In the genomic region with DNA sequence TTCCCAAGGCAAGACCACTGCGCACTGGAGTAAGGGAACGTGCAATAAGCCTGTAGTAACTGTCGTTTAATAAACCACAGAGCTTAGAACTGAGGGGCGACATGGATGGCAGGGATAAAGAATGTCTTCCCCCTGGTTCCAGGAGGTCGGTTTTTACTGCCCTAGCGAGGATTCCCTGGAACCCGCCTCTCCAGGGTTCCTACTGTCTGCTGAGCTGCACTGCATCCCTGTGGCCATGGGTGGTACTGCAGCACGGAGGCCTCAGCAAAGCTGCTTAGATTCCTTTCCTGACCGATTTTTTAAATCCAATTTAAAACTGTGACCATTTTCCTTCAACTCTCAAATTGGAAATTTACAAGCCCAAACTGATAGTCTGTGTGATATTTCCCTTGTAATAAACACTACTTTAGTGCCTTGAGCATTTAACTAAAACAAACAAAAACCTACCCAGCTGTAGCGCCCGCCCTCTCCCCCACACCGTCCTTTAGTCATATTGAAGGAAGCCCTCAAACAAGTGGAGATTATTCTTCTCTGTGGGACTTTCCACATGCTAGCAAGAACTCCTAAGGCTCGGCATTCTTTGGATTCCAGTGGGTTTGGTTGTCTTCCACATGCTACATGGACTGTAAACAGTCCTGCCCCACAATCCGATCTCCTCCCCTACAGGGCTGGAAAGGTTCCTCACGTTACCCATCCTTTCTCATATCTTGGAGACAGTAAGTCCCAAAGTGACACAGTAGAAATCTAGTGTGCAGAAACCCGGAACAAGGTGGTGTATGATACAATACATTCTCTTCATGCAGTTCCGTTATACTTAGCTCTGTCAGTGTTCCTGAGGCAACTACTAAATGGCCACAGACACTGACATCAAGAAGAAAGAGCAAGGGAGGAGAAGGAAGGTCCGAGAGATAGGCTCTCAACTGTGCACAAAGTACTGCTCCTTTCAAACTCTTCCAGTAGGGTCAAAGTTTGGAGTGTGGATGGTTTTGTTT, we compare ENCODE assay signal across 9 mouse cellular contexts. TPM values are rescaled to one million over a fixed set of nuclear protein-coding genes. Genes with fewer than 3 reads are reported as not detected.
DNase-seq lines count a peak whose midpoint lies in the region; ATAC-seq and TF ChIP-seq lines count a peak whose summit lies in the region.
"Had no signal": no experiment of that assay in that cellular context is flagged by ENCODE, and none has a peak within 500 bp of the region (broad histone marks: within the 10 kb centered on the region; RNA-seq: fewer than 3 reads in every experiment).

No protein-coding gene starts in this region.

- H3K9ac ChIP-seq in heart, embryonic 14.5 days (ENCODE audit: low read length) = peak overlapping the region; percentile 10; the same call in 1 of the 2 replicates
- H3K9ac ChIP-seq in kidney, postnatal 0 days (ENCODE audit: low read depth, low read length) = no peak overlapping the region
- no peak overlapping the region for H3K9ac ChIP-seq in liver, embryonic 11.5 days (ENCODE audit: low read depth, low read length)
- no peak overlapping the region for H3K9ac ChIP-seq in neural tube, embryonic 14.5 days (replicated peaks; ENCODE audit: low read depth, low read length)

- no peaks in the 10 kb centered on the region for H3K27me3 ChIP-seq in heart, embryonic 14.5 days (ENCODE audit: control insufficient read depth, insufficient read depth, low read length)
- H3K27me3 ChIP-seq in kidney, postnatal 0 days (ENCODE audit: insufficient read depth, low read length) = no peaks in the 10 kb centered on the region
- no peaks in the 10 kb centered on the region for H3K27me3 ChIP-seq in liver, embryonic 11.5 days (replicated peaks; ENCODE audit: control insufficient read depth, insufficient read depth, low read length)
- H3K27me3 ChIP-seq in neural tube, embryonic 14.5 days (ENCODE audit: control insufficient read depth, insufficient read depth, low read length) = no peaks in the 10 kb centered on the region

- no peak overlapping the region for H3K27ac ChIP-seq in heart, embryonic 14.5 days (replicated peaks in 1 of 2; ENCODE audit: control insufficient read depth in 1 of 2, insufficient read depth in 1 of 2, low read depth in 2 of 2, low read length in 2 of 2)
- H3K27ac ChIP-seq in kidney, postnatal 0 days = no peak overlapping the region
- no peak overlapping the region for H3K27ac ChIP-seq in liver, embryonic 11.5 days (ENCODE audit: low read depth, low read length)
- no peak overlapping the region for H3K27ac ChIP-seq in neural tube, embryonic 14.5 days (ENCODE audit: low read depth, low read length)

- ATAC-seq in erythroid progenitor cell, adult 5-6 weeks (replicated peaks; ENCODE audit: low FRiP score, poor library complexity, severe bottlenecking) = peak; percentile 83
- no peak for ATAC-seq in heart, embryonic 14.5 days (ENCODE audit: insufficient number of reproducible peaks, insufficient read depth, low FRiP score, low read depth)
- ATAC-seq in kidney, postnatal 0 days (replicated peaks; ENCODE audit: low FRiP score, low read depth) = peak; percentile 63; the same call in 1 of the 2 replicates
- peak; percentile 36; the same call in 1 of the 2 replicates for ATAC-seq in liver, embryonic 11.5 days (replicated peaks; ENCODE audit: low FRiP score)
- peak; percentile 63; the same call in 1 of the 2 replicates for ATAC-seq in neural tube, embryonic 14.5 days (ENCODE audit: low read depth)

- peaks cover 0 to 3% of the 10 kb centered on the region in 2 experiments; a peak in 2 of 4 replicates for H3K4me1 ChIP-seq in heart, embryonic 14.5 days (ENCODE audit: control insufficient read depth in 2 of 2, insufficient read depth in 2 of 2, low read length in 2 of 2)
- H3K4me1 ChIP-seq in kidney, postnatal 0 days (replicated peaks; ENCODE audit: insufficient read depth, low read length) = no peaks in the 10 kb centered on the region
- H3K4me1 ChIP-seq in liver, embryonic 11.5 days (replicated peaks; ENCODE audit: control insufficient read depth, insufficient read depth, low read length) = no peaks in the 10 kb centered on the region
- no peaks in the 10 kb centered on the region for H3K4me1 ChIP-seq in neural tube, embryonic 14.5 days (ENCODE audit: control insufficient read depth, insufficient read depth, low read length)

- H3K36me3 ChIP-seq in heart, embryonic 14.5 days (ENCODE audit: control insufficient read depth, insufficient read depth, low read length) = no peaks in the 10 kb centered on the region
- H3K36me3 ChIP-seq in kidney, postnatal 0 days (ENCODE audit: insufficient read depth, low read length) = no peaks in the 10 kb centered on the region
- H3K36me3 ChIP-seq in liver, embryonic 11.5 days (ENCODE audit: control insufficient read depth, insufficient read depth, low read length) = no peaks in the 10 kb centered on the region
- no peaks in the 10 kb centered on the region for H3K36me3 ChIP-seq in neural tube, embryonic 14.5 days (ENCODE audit: control insufficient read depth, insufficient read depth, low read length)

- no peak overlapping the region for H3K4me3 ChIP-seq in heart, embryonic 14.5 days (ENCODE audit: control insufficient read depth in 1 of 2, insufficient read depth in 1 of 2, low read depth in 1 of 2, low read length in 2 of 2)
- H3K4me3 ChIP-seq in kidney, postnatal 0 days (replicated peaks; ENCODE audit: low read depth, low read length) = no peak overlapping the region
- H3K4me3 ChIP-seq in liver, embryonic 11.5 days (ENCODE audit: low read depth, low read length) = no peak overlapping the region
- no peak overlapping the region for H3K4me3 ChIP-seq in neural tube, embryonic 14.5 days (ENCODE audit: low read depth, low read length)
- H3K4me3 ChIP-seq: erythroblast, embryonic 14.5 days had no signal

- peak; percentile 70 for DNase-seq in CD4-positive, CD25-positive, alpha-beta regulatory T cell, adult 2 months (ENCODE audit: low read depth, low spot score)
- peak; percentile 91 for DNase-seq in brain, embryonic 14.5 days (ENCODE audit: low read depth)
- DNase-seq in kidney, postnatal 0 days (ENCODE audit: low spot score) = peak; percentile 89
- peak; percentile 68 for DNase-seq in liver, embryonic 11.5 days (ENCODE audit: low spot score)
- peak; percentile 58 for DNase-seq in telencephalon, adult 2 months (ENCODE audit: low read depth, low spot score)

- peak overlapping the region; percentile 37 for H3K4me2 ChIP-seq in heart, embryonic 14.5 days (ENCODE audit: low read length)
- peak overlapping the region; percentile 11; the same call in 1 of the 2 replicates for H3K4me2 ChIP-seq in kidney, postnatal 0 days (ENCODE audit: low read length)
- no peak overlapping the region for H3K4me2 ChIP-seq in liver, embryonic 11.5 days
- H3K4me2 ChIP-seq in neural tube, embryonic 14.5 days (ENCODE audit: low read depth, low read length) = no peak overlapping the region

- H3K9me3 ChIP-seq in heart, embryonic 14.5 days (ENCODE audit: control insufficient read depth, low read length) = no peaks in the 10 kb centered on the region
- no peaks in the 10 kb centered on the region for H3K9me3 ChIP-seq in kidney, postnatal 0 days (replicated peaks; ENCODE audit: low read length)
- H3K9me3 ChIP-seq in liver, embryonic 11.5 days (ENCODE audit: control insufficient read depth, low read length) = no peaks in the 10 kb centered on the region
- H3K9me3 ChIP-seq in neural tube, embryonic 14.5 days (ENCODE audit: control insufficient read depth, low read length) = no peaks in the 10 kb centered on the region

- 42% methylated on average over 18 of the region's 18 CpGs for WGBS in heart, embryonic 14.5 days
- 33% methylated on average over 18 of the region's 18 CpGs for WGBS in kidney, postnatal 0 days
- 48% methylated on average over 18 of the region's 18 CpGs for WGBS in liver, embryonic 11.5 days
- 47% methylated on average over 18 of the region's 18 CpGs for WGBS in neural tube, embryonic 14.5 days

- peak; percentile 99 for TF ChIP-seq CTCF in brain, embryonic 14.5 days (IDR thresholded peaks at IDR 0.05; ENCODE audit: borderline replicate concordance, extremely low read depth, insufficient read depth, insufficient read length)
- peak; percentile 90 for TF ChIP-seq CTCF in kidney, postnatal 0 days (IDR thresholded peaks at IDR 0.05; ENCODE audit: low read depth)

- no peak for TF ChIP-seq POLR2A in brain, embryonic 14.5 days (IDR thresholded peaks at IDR 0.05; ENCODE audit: borderline replicate concordance, extremely low read depth, insufficient read depth, insufficient read length, poor library complexity, severe bottlenecking)

RNA-seq across cellular contexts. Expression of gene Gm37240, which starts 36.9 kb away (rescaled TPM):
- 0.08 and 0.53 TPM in 2 replicates for polyA plus RNA-seq in brain, embryonic 14.5 days (2012; rRNA removed)
- not detected in 2 replicates for total RNA-seq in erythroid progenitor cell, adult 5-6 weeks (2015; ENCODE audit: low replicate concordance)
- not detected in 2 replicates for total RNA-seq in erythroid progenitor cell, adult 5-6 weeks (2017; ENCODE audit: low replicate concordance)
- 12.3 and 19.4 TPM in 2 replicates for polyA plus RNA-seq in heart, embryonic 14.5 days (2014; fragmentation: Nextera tagmentation; extraction: Ambion mirVana)
- polyA plus RNA-seq in kidney, postnatal 0 days (2015; fragmentation: Nextera tagmentation; extraction: Ambion mirVana) = 10.8 and 12.0 TPM in 2 replicates
- polyA plus RNA-seq in liver, embryonic 11.5 days (2014; fragmentation: Nextera tagmentation; extraction: Ambion mirVana) = 0.47 and 1.6 TPM in 2 replicates
- polyA plus RNA-seq in neural tube, embryonic 14.5 days (2014; fragmentation: Nextera tagmentation; extraction: Ambion mirVana) = 0.18 TPM in 1 of 2 replicates, not detected in the other
- polyA plus RNA-seq: erythroblast, embryonic 14.5 days had no signal

RNA-seq across cellular contexts. Expression of gene Glt28d2, which starts 36.9 kb away (rescaled TPM):
- 0.10 and 0.18 TPM in 2 replicates for polyA plus RNA-seq in brain, embryonic 14.5 days (2012; rRNA removed)
- not detected in 2 replicates for total RNA-seq in erythroid progenitor cell, adult 5-6 weeks (2015; ENCODE audit: low replicate concordance)
- total RNA-seq in erythroid progenitor cell, adult 5-6 weeks (2017; ENCODE audit: low replicate concordance) = not detected in 2 replicates
- polyA plus RNA-seq in heart, embryonic 14.5 days (2014; fragmentation: Nextera tagmentation; extraction: Ambion mirVana) = 2.2 and 2.4 TPM in 2 replicates
- polyA plus RNA-seq in kidney, postnatal 0 days (2015; fragmentation: Nextera tagmentation; extraction: Ambion mirVana) = 4.5 and 5.0 TPM in 2 replicates
- 0.08 and 0.18 TPM in 2 replicates for polyA plus RNA-seq in liver, embryonic 11.5 days (2014; fragmentation: Nextera tagmentation; extraction: Ambion mirVana)
- 0.22 and 0.27 TPM in 2 replicates for polyA plus RNA-seq in neural tube, embryonic 14.5 days (2014; fragmentation: Nextera tagmentation; extraction: Ambion mirVana)

RNA-seq across cellular contexts. Expression of gene Sh3d19, which starts 46.7 kb away (rescaled TPM):
- 13.4 and 19.4 TPM in 2 replicates for polyA plus RNA-seq in brain, embryonic 14.5 days (2012; rRNA removed)
- 2.2 and 2.5 TPM in 2 replicates for total RNA-seq in erythroid progenitor cell, adult 5-6 weeks (2015; ENCODE audit: low replicate concordance)
- total RNA-seq in erythroid progenitor cell, adult 5-6 weeks (2017; ENCODE audit: low replicate concordance) = 3.5 and 7.3 TPM in 2 replicates
- polyA plus RNA-seq in heart, embryonic 14.5 days (2014; fragmentation: Nextera tagmentation; extraction: Ambion mirVana) = 15.2 and 17.6 TPM in 2 replicates
- 24.2 and 29.0 TPM in 2 replicates for polyA plus RNA-seq in kidney, postnatal 0 days (2015; fragmentation: Nextera tagmentation; extraction: Ambion mirVana)
- 17.9 and 20.7 TPM in 2 replicates for polyA plus RNA-seq in liver, embryonic 11.5 days (2014; fragmentation: Nextera tagmentation; extraction: Ambion mirVana)
- polyA plus RNA-seq in neural tube, embryonic 14.5 days (2014; fragmentation: Nextera tagmentation; extraction: Ambion mirVana) = 14.4 and 15.5 TPM in 2 replicates

Comparison
In these comparisons a context has a peak if more than half of its experiments do, and no peak if none do; other contexts are left out.
1. H3K4me2 ChIP-seq: peak in heart, embryonic 14.5 days (single experiment) and kidney, postnatal 0 days (single experiment); none in liver, embryonic 11.5 days (single experiment) and neural tube, embryonic 14.5 days (single experiment).
2. Peak in every context shown above with its lines, with median percentiles within 50 percentile points of each other: DNase-seq.